Mouse (Mus musculus) granulocyte monocyte progenitor cell, adult 5-6 weeks (primary cell): ENCODE measurements at regions not wholly inside any gene's neighbourhood (a gene's known extent, or its start where the extent isn't known, plus 50 kb on each side); places are given as distances from the start of the nearest gene placed in this dataset.
A peak's percentile ranks its signal among the peaks of the same experiment; 100 is the strongest.

ENCODE experiments used
- ATAC-seq: replicated peaks from 2 replicates; pipeline ENCODE4 v1.8.0; 2016; ENCODE audit warnings: mild to moderate bottlenecking, moderate TSS enrichment, inconsistent platforms; ENCODE audit not compliant: poor library complexity, severe bottlenecking

DNA sequence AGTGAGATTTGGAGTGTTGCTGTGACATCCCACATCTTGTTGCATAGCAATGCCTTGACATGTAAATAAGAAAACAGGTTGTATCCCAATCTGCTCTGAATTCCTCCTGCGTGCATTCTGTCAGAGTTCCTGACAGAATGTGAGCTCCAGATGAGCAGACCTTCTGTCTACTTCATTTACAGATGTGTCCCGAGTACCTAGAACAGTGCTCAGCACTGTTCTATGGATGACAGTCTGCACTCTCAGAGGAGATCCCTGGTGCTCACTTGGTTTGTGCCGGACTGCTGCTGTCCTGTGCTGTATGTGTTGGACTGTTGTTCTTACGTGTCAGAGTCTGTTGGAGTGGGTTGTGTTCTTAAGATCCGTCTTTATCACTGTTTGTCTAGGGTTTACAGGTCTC is 211.4 kb upstream of the Ttc29 start:
- no peak for ATAC-seq

- ATAC-seq, result no peak
Observed at GRCm38 (mm10) chr8:78002071-78002470, 211.0 kb upstream of the Ttc29 start.

- ATAC-seq, result peak; percentile 84
Observed at GRCm38 (mm10) chr8:78003888-78004543, 209.1 kb upstream of the Ttc29 start.

DNA sequence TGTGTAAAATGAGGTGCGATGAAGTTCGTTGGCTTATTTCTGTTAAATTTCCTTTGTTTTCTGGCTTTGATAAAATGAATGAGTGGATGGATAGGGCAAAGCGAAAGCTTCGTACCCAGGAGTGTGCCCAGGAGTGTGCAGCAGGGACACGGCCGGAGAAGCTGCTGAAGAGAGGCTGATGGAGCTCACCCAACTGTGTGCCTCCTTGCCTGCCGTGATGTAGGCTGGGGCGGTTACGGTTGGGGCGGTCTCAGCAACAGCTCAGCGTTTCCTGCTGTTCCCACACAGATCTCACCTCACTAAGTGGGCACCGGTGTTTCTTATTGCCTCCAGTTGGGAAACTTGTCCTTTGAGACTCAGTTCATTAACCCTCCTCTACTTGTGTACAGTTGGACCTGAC is 208.2 kb upstream of the Ttc29 start:
- no peak for ATAC-seq

DNA sequence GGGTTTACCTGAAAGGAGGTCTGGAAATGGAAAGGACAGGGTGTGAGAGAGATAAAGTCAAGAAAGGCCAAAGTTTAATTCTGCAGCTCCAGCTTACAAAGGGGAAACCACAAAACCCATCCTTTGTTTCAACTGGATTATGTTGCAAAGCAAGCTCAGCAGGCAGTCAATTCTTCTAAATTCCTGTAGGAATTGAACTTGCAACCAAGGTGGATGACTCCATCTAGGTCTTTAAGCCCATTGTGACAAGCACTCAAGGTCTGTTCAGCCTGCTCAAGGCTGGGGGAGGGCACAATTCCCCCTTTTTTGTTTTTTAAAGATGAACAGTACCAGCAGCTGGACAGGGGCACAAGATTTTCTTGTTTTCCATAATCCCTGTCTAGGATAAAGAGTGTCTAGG is 200.0 kb upstream of the Ttc29 start:
- ATAC-seq, result no peak

- no peak for ATAC-seq
Observed at GRCm38 (mm10) chr8:78018430-78019180, 194.5 kb upstream of the Ttc29 start.

GRCm38 (mm10) chr8:78021473-78021872 is 191.6 kb upstream of the Ttc29 start:
- ATAC-seq, result no peak

- no peak for ATAC-seq
Observed at GRCm38 (mm10) chr8:78022986-78023385, 190.1 kb upstream of the Ttc29 start.

DNA sequence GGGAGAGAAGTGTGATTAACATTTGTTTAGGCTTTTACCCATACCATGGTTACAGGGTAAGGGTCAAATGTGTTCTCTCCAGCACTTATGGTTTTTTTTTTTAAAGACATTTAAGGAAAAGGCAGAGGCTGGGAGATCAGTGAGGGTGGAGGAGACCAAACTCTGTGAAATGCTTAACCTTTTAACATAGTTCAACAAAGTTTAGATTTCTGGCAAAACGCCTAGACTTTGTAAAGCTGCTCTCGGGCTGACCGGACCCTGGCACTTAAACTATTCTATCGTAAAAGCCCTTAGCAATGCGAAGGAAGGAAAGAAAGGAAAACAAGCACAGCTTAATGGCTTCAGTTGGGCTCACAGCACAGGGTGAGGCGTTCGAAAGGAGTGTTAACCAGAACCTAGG is 189.6 kb upstream of the Ttc29 start:
- ATAC-seq, result no peak

DNA sequence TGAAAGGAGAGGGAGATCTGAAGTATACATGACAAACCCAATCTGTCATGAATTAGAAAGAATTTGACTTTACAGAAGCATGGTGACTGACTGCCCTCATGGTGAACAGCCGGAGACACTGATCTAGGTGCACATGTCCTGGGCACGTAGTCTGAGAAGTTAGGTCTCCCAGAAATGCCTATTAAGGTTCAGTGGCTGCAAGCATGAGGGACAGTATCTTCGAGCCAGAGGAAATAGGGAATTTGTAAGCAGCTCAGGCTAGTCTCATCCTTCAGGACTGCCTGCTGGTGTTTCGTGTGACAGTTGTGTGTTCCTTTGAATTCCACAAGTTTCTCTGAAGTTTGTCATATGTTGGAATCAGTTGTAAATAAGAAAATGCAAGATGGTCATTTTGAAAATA is 189.2 kb upstream of the Ttc29 start:
- ATAC-seq, result no peak

GRCm38 (mm10) chr8:78024964-78025363 is 188.1 kb upstream of the Ttc29 start:
- no peak for ATAC-seq

- no peak for ATAC-seq
Observed at GRCm38 (mm10) chr8:78027371-78027770, 185.7 kb upstream of the Ttc29 start.

GRCm38 (mm10) chr8:78028928-78029327 is 184.2 kb upstream of the Ttc29 start:
- no peak for ATAC-seq

GRCm38 (mm10) chr8:78031811-78032210 is 181.3 kb upstream of the Ttc29 start:
- ATAC-seq, result no peak

DNA sequence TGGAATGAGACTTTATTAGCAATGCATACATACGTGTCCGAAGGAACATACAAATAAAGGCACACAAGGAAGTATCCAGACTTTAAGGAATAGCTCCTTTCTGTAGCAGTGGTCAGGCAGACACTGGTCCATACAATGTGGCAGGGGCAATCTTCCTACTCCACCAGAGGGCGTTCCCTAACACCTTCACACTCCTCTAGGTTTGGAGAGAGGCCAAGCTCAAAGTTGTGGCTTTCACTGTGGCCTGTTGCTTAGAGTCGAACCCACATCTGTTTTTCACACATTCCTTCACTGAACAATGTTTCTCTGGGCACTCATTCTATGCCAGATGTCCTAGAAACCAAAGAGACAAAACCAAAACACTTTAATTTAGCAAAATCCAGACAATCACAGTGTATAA is 178.4 kb upstream of the Ttc29 start:
- no peak for ATAC-seq

DNA sequence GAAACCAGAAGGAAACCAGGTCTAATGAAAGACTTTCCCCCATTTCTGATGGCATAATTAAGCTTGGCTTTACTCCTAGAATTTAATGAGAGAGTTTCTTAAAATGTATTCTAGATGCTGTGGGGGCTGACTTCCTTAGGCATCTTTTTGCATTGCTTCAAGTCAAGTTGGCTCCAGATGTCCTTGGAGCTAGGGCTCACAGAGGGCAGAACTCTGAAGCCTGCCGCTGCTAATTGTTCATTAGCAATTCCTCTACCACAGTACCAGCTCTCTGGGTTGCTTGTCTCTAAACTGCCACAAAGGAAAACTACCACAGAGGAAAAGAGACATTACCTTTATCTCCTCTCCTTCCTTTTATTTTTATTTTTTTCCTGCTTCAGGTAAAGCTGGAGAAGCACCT is 175.9 kb upstream of the Ttc29 start:
- ATAC-seq, result no peak

GRCm38 (mm10) chr8:78046691-78047090 is 166.4 kb upstream of the Ttc29 start:
- no peak for ATAC-seq

DNA sequence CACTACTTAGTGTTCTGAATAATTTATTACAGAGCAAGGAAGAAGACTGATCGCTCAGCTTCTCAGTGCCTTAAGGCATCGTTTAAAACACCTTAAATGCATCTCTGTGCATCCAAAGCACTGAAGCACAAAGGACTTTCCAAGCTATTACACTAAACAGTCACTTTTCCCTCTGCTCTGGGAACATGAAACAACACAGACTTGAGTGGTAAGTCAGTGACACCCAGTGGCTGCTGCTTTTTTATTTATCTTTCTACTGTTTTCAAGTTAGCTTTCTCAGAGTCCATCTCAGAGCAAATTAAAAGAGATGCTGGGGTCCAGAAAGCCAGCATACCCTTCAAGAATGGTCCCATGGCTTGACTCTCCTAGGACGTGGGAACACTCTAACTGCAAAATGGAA is 162.3 kb upstream of the Ttc29 start:
- ATAC-seq, result no peak

- peak; percentile 68 for ATAC-seq
Observed at GRCm38 (mm10) chr8:78054435-78054834, 158.7 kb upstream of the Ttc29 start.

DNA sequence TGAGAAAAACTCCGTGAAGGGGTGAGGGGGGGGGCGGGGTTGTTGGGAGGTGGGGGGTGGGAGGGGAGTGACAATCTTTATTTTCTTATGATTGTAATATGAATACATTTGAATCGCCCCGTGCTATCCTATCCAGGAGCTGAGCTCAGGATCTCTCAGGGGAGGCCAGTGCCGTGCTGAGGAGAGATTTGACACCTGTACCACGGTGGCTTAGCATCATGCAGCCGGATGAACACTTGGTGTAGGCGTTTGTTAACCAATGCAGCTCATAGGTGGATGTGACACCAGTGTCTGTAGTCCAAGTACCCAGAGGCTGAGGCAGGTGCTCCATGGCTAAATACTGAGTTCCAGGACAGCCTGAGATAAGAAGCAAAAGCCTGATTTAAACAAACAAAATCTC is 158.2 kb upstream of the Ttc29 start:
- ATAC-seq, result no peak

DNA sequence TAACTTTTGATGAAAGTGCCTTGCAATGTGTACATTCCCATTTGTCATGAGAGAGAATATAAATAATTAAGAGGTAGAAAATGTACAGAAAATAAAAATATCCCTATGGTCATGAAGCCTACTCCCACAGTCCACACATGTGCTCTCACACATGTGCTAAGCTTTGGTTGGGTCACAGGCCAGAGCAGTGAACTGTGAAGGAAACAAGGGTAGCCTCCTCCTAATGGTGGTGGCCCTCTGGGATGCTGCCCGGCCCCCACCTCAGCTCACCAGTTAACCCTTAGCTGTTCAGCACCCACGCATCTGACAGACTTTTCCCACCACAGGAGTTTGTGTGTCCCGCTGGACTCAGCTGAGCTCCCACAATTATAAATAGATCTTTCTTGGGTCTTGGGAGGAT is 157.6 kb upstream of the Ttc29 start:
- ATAC-seq, result no peak

DNA sequence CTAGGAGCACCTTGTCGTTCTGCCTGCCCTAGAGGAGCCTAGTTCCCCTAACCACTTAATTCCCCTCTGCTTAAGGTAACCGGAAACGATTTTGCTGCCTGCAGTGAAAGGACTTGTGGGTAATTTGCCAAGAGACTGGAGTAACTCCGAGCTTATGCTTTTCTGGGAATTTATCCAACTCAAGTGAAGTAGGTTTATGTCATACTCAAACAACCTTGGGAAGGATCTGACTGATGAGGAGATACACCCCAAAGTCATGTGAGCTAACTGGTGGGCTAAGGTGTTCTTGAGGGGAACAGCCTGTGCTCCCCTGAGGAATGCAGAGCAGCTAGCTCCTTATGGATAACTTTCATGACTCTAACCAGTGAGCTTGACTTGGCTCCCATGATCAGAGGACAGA is 155.7 kb upstream of the Ttc29 start:
- no peak for ATAC-seq
